Mouse (Mus musculus): Measurements from ENCODE around the gene Ptprd.

DNA sequence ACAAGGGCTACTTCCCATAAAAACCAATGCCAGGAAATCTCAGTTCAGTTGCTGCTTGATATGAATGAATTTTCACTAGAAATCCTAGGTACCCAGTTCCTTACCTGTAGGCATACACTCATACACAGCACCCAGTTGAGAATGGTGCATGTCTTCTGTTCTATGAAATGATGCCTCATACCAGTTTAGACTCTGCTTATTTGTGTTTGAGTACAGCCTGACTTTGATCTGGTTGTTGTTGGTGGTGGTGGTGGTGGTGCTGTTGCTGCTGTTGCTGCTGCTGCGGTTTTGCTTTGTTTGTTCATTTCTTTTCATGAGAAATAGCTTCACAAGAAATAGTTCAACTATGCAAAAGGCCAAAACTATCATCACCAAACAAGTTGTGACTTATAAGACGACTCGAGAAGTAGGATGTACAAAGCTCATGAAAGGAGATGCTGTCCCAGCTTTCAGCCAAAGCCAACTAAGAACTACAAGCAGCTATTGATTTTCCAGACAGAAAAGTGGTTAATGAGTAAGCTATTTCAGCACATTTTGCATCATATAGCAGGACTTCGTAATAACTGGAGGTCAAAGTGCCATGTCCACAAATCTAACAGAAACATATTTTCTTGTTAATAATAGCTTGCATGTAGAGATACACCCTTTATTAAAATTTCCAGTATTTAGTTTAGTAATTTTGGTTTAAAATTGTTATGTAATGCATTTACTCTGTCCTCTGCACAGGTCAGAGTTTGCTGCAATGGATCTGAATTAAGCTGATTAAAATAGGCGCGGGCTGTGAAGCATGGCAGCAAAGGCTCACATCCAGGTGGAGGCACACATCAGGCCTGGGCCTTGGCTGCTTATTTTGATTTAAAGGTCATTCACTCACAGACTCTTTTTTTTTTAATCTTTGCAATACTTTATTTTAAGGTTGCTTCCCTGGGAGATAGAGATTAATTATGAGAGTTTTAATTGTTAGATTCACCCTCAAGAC is 1270.1 kb downstream of the Ptprd start:
- TF ChIP-seq CTCF (IDR thresholded peaks at IDR 0.05; ENCODE audit: borderline replicate concordance, insufficient read depth, low read depth, low read length) = no peak
- no peak for TF ChIP-seq POLR2A (IDR thresholded peaks at IDR 0.05; ENCODE audit: borderline replicate concordance, insufficient read depth, low read length)
